Mouse (Mus musculus) limb, embryonic 14.5 days (tissue): ENCODE results near the gene Inpp5e. TPM values are rescaled to one million over a fixed set of nuclear protein-coding genes. Genes with fewer than 3 reads are reported as not detected.

ENCODE experiments used
- ATAC-seq: fragments of 200-750 bp; cut with Nextera tagmentation; 2 replicates; pipeline ENCODE4 v1.8.0; 2017; ENCODE audit warnings: low read depth, moderate number of reproducible peaks, moderate TSS enrichment; ENCODE audit not compliant: low FRiP score
- DNase-seq: peaks from one replicate; pipeline ENCODE4 v3.0.0-alpha.2; 2015; ENCODE audit warnings: low spot score
- H3K27ac ChIP-seq: fragments of 300-500 bp; sonication (generic); replicated peaks from 2 replicates; pipeline ENCODE4 v1.5.1; 2014; ENCODE audit warnings: low read depth, mild to moderate bottlenecking, low read length, moderate library complexity, mixed read lengths
- H3K27me3 ChIP-seq: fragments of 300-500 bp; sonication (generic); 2 replicates; pipeline ENCODE4 v1.6.1; 2014; ENCODE audit warnings: low read length, mixed read lengths; ENCODE audit not compliant: control insufficient read depth, insufficient read depth
- H3K36me3 ChIP-seq: fragments of 300-500 bp; sonication (generic); 2 replicates; pipeline ENCODE4 v1.6.1; 2014; ENCODE audit warnings: mild to moderate bottlenecking, low read length, moderate library complexity, mixed read lengths; ENCODE audit not compliant: control insufficient read depth, insufficient read depth
- H3K4me1 ChIP-seq: fragments of 300-500 bp; sonication (generic); 2 replicates; pipeline ENCODE4 v1.6.1; 2014; ENCODE audit warnings: antibody characterized with exemption, low read length, mixed read lengths; ENCODE audit not compliant: control insufficient read depth, insufficient read depth
- H3K4me2 ChIP-seq: fragments of 300-500 bp; sonication (generic); replicated peaks from 2 replicates; pipeline ENCODE4 v1.6.1; 2014; ENCODE audit warnings: low read depth, mild to moderate bottlenecking, low read length, moderate library complexity; ENCODE audit not compliant: severe bottlenecking
- H3K4me3 ChIP-seq: fragments of 300-500 bp; sonication (generic); replicated peaks from 2 replicates; pipeline ENCODE4 v1.5.1; 2014; ENCODE audit warnings: low read length
- H3K9ac ChIP-seq: fragments of 300-500 bp; sonication (generic); 2 replicates; pipeline ENCODE4 v1.6.1; 2014; ENCODE audit warnings: mild to moderate bottlenecking, low read depth, low read length, moderate library complexity; ENCODE audit not compliant: severe bottlenecking
- H3K9me3 ChIP-seq: fragments of 300-500 bp; sonication (generic); 2 replicates; pipeline ENCODE4 v1.6.1; 2016; ENCODE audit warnings: low read length; ENCODE audit not compliant: control insufficient read depth
- POLR2A ChIP-seq: fragments of 200-500 bp; IDR thresholded peaks from 2 replicates; pipeline ENCODE4 v1.8.0; 2012; ENCODE audit warnings: inconsistent platforms, mild to moderate bottlenecking, moderate library complexity, borderline replicate concordance; ENCODE audit not compliant: insufficient read depth, insufficient read length; ENCODE audit errors: extremely low read depth
- WGBS: fragments of 180-500 bp; shearing (Covaris S2); extraction: QIAGEN DNeasy Blood & Tissue Kit; methylation state at CpG from one replicate; pipeline ENCODE4 v1.1.7; 2014; 5-methylcytosine and 5-hydroxymethylcytosine counted together
- polyA plus RNA-seq, 2 experiments: library from polyadenylated mRNA; depleted of rRNA in 1 of 2; stranded (reverse) in 1 of 2; unstranded in 1 of 2; fragments of >200 nt; fragmentation: Nextera tagmentation in 1 of 2; extraction: Ambion mirVana in 1 of 2; gene quantifications; 2 replicates each; pipeline versions ENCODE4 v1.2.1 to v1.2.3; 2012 to 2014

Inpp5e gene
- polyA plus RNA-seq, 2 experiments: 16.4 to 36.7 TPM

GRCm38 (mm10) chr2:26402265-26402664 lies 6.7 kb downstream of the Inpp5e start:
- Histone ChIP-seq H3K4me3 (no peak overlapping the region), H3K4me2 (no peak overlapping the region), H3K27ac (no peak overlapping the region), H3K27me3 (no peaks in the 10 kb centered on the region), H3K9ac (no peak overlapping the region), H3K36me3 (peaks cover 61% of the 10 kb centered on the region), H3K9me3 (no peaks in the 10 kb centered on the region), H3K4me1 (peaks cover 6% of the 10 kb centered on the region)
- WGBS: 72% methylated on average over 1 of the region's 1 CpGs
- no peak for DNase-seq
- TF ChIP-seq POLR2A: no peak
- no peak for ATAC-seq

GRCm38 (mm10) chr2:26401023-26401422 lies 8.0 kb downstream of the Inpp5e start:
- H3K9ac ChIP-seq: no peak overlapping the region
- 90% methylated on average over 4 of the region's 4 CpGs for WGBS
- H3K36me3 ChIP-seq: peaks cover 70% of the 10 kb centered on the region
- H3K4me2 ChIP-seq: no peak overlapping the region
- no peak overlapping the region for H3K27ac ChIP-seq
- H3K9me3 ChIP-seq: no peaks in the 10 kb centered on the region
- no peak for TF ChIP-seq POLR2A
- DNase-seq: no peak
- H3K27me3 ChIP-seq: no peaks in the 10 kb centered on the region
- ATAC-seq: no peak
- no peaks in the 10 kb centered on the region for H3K4me1 ChIP-seq
- no peak overlapping the region for H3K4me3 ChIP-seq

- Histone ChIP-seq H3K9ac (no peak overlapping the region), H3K27me3 (no peaks in the 10 kb centered on the region), H3K4me2 (no peak overlapping the region), H3K36me3 (peaks cover 76% of the 10 kb centered on the region), H3K4me1 (no peaks in the 10 kb centered on the region), H3K9me3 (no peaks in the 10 kb centered on the region), H3K27ac (no peak overlapping the region), H3K4me3 (no peak overlapping the region)
- no peak for ATAC-seq
- WGBS: 90% methylated on average over 5 of the region's 5 CpGs
- DNase-seq: no peak
- TF ChIP-seq POLR2A: no peak
Observed at GRCm38 (mm10) chr2:26400296-26400695, 8.7 kb downstream of the Inpp5e start.

GRCm38 (mm10) chr2:26399647-26400046 lies 9.4 kb downstream of the Inpp5e start:
- H3K9me3 ChIP-seq: no peaks in the 10 kb centered on the region
- no peaks in the 10 kb centered on the region for H3K27me3 ChIP-seq
- no peak for TF ChIP-seq POLR2A
- peaks cover 77% of the 10 kb centered on the region for H3K36me3 ChIP-seq
- no peak overlapping the region for H3K27ac ChIP-seq
- 84% methylated on average over 5 of the region's 5 CpGs for WGBS
- DNase-seq (no peak), ATAC-seq (no peak)
- H3K4me3 ChIP-seq: no peak overlapping the region
- H3K4me1 ChIP-seq: no peaks in the 10 kb centered on the region
- H3K4me2 ChIP-seq: no peak overlapping the region
- H3K9ac ChIP-seq: no peak overlapping the region

- Histone ChIP-seq H3K27ac (no peak overlapping the region), H3K27me3 (no peaks in the 10 kb centered on the region), H3K9ac (no peak overlapping the region), H3K4me1 (no peaks in the 10 kb centered on the region), H3K4me3 (no peak overlapping the region), H3K36me3 (peaks cover 84% of the 10 kb centered on the region), H3K9me3 (no peaks in the 10 kb centered on the region), H3K4me2 (no peak overlapping the region)
- DNase-seq (no peak), ATAC-seq (no peak)
- 88% methylated on average over 8 of the region's 8 CpGs for WGBS
- no peak for TF ChIP-seq POLR2A
Observed at GRCm38 (mm10) chr2:26398978-26399377, 10.0 kb downstream of the Inpp5e start.

- Histone ChIP-seq H3K9me3 (no peaks in the 10 kb centered on the region), H3K27me3 (no peaks in the 10 kb centered on the region), H3K4me2 (no peak overlapping the region), H3K27ac (no peak overlapping the region), H3K9ac (no peak overlapping the region), H3K4me3 (no peak overlapping the region), H3K36me3 (peaks cover 76% of the 10 kb centered on the region), H3K4me1 (peaks cover 10% of the 10 kb centered on the region)
- TF ChIP-seq POLR2A: no peak
- ATAC-seq (no peak), DNase-seq (no peak)
- 85% methylated on average over 6 of the region's 6 CpGs for WGBS
Observed at GRCm38 (mm10) chr2:26391617-26392016, 17.4 kb downstream of the Inpp5e start.
